Mouse (Mus musculus) hindbrain, embryonic 10.5 days (tissue): Measurements from ENCODE around the gene Zmiz2. TPM values are rescaled to one million over a fixed set of nuclear protein-coding genes. Genes with fewer than 3 reads are reported as not detected.
"Not testable (repeated sequence)": the region's sequence is repeated elsewhere in the genome, so short reads cannot be mapped to it uniquely, and the experiment has no call there.

Source experiments
- DNase-seq: peaks from one replicate; pipeline ENCODE4 v3.0.0-alpha.2; 2017; ENCODE audit warnings: low spot score
- H3K27ac ChIP-seq: fragments of 300-500 bp; sonication (generic); 2 replicates; pipeline ENCODE4 v1.5.1; 2016; ENCODE audit warnings: mild to moderate bottlenecking, moderate library complexity
- H3K27me3 ChIP-seq: fragments of 300-500 bp; sonication (generic); 2 replicates; pipeline ENCODE4 v1.6.1; 2016; ENCODE audit warnings: mild to moderate bottlenecking; ENCODE audit not compliant: poor library complexity, insufficient read depth, severe bottlenecking
- H3K36me3 ChIP-seq: fragments of 300-500 bp; sonication (generic); 2 replicates; pipeline ENCODE4 v1.6.1; 2016; ENCODE audit warnings: mild to moderate bottlenecking, moderate library complexity
- H3K4me1 ChIP-seq: fragments of 300-500 bp; sonication (generic); replicated peaks from 2 replicates; pipeline ENCODE4 v1.6.1; 2016; ENCODE audit warnings: mild to moderate bottlenecking
- H3K4me3 ChIP-seq: fragments of 300-500 bp; sonication (generic); 2 replicates; pipeline ENCODE4 v1.5.1; 2016; ENCODE audit warnings: mild to moderate bottlenecking, moderate library complexity
- H3K9me3 ChIP-seq: fragments of 300-500 bp; sonication (generic); 2 replicates; pipeline ENCODE4 v1.6.1; 2016; ENCODE audit warnings: mild to moderate bottlenecking, moderate library complexity
- whole genome bisulfite sequencing: fragments of 180-500 bp; shearing (Covaris S2); methylation state at CpG from one replicate; pipeline ENCODE4 v1.1.7; 2016; 5-methylcytosine and 5-hydroxymethylcytosine counted together
- polyA plus RNA-seq: library from polyadenylated mRNA; unstranded; fragments of >200 nt; fragmentation: Nextera tagmentation; extraction: Ambion mirVana; gene quantifications from 2 replicates; pipeline ENCODE4 v1.2.1, GENCODE M21; 2016

The Zmiz2 gene
- polyA plus RNA-seq = 15.6 and 19.0 TPM in 2 replicates

DNA sequence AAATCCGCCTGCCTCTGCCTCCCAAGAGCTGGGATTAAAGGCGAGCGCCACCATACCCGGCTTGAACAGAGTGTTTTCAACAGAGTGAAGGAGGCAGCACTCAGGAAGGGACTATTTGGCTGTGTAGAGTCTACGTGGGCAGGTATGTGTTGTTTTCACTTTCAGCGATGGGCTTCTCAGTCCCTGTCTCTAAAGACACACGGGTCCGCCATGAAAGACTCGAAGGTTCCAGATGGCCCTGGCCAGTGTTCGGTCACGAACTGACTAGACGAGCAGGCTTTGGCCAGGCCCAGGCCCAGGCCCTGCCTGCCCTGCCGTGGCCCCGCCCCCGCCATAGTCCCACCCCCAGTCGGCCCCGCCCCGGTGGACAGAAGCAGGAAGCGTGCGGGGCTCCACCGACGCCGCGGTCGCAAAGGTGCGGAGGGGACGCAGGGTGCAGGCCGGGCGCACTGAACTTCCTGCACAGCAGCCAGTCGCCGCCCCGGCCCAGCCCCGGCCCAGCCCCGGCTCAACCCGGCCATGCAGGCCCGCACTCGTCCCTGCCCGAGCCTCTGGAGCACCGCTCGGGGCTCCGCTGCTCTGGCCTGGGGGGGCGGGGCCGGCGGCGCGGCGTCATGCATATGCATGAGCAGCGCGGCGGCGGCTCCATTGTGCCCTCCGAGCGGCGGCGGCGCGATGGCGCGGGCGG, at the start of gene Zmiz2:
TSS of gene Zmiz2 (plus strand) at position 349 of the 688 bp plus-strand sequence.
- Histone ChIP-seq H3K4me1 (peaks cover 34% of the 10 kb centered on the region), H3K36me3 (peaks cover 31% of the 10 kb centered on the region), H3K9me3 (no peaks in the 10 kb centered on the region), H3K4me3 (peak within 1 kb of the TSS; percentile 96), H3K27ac (peak within 1 kb of the TSS; percentile 96), H3K27me3 (no peaks in the 10 kb centered on the region)
- DNase-seq = peak; percentile 96
- 8% methylated on average over 60 of the region's 60 CpGs for WGBS

DNA sequence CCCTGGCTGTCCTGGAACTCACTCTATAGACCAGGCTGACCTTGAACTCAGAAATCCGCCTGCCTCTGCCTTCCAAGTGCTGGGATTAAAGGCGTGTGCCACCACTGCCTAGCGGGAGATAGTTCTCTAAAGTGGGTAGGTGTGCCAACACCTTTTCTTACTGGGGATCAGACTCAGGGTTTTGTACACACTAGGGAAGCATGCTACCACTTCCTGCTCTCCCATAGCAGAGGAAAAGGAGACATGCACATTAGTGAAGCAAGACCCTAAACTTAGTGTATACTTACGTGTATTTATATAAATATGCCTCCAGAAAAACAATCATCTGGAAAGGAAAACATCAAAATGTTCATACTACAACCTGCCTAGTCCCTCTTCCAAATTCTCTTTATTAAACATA, 42.9 kb upstream of the Zmiz2 start:
- WGBS = 98% methylated on average over 4 of the region's 4 CpGs
- peaks cover 100% of the 10 kb centered on the region for H3K36me3 ChIP-seq
- H3K27ac ChIP-seq = no peak overlapping the region

DNA sequence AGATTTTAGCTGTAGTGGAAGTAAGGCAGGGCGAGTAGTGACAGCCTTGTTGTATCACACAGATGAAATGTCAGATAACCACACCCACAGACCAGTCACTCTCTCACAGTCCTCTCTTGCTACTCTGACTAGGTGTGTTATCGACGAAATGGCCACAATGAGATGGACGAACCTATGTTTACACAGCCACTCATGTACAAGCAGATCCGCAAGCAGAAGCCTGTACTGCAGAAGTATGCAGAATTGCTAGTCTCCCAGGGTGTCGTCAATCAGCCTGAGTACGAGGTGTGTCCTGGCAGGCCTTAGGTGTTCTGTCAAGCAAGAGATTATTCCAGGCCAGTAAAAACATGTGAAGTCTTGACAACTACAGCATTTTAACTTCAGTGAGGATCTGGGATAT, 41.9 kb upstream of the Zmiz2 start:
- H3K4me3 ChIP-seq = no peak overlapping the region
- H3K4me1 ChIP-seq = no peaks in the 10 kb centered on the region
- WGBS = 91% methylated on average over 7 of the region's 7 CpGs
- H3K27ac ChIP-seq = no peak overlapping the region
- no peak for DNase-seq
- H3K36me3 ChIP-seq = peaks cover 100% of the 10 kb centered on the region
- H3K9me3 ChIP-seq = no peaks in the 10 kb centered on the region
- H3K27me3 ChIP-seq = no peaks in the 10 kb centered on the region

More for the DNA sequence above, 42.9 kb upstream of the Zmiz2 start:
- H3K27me3 ChIP-seq = no peaks in the 10 kb centered on the region
- no peaks in the 10 kb centered on the region for H3K4me1 ChIP-seq
- DNase-seq = no peak
- no peaks in the 10 kb centered on the region for H3K9me3 ChIP-seq
- H3K4me3 ChIP-seq = no peak overlapping the region

DNA sequence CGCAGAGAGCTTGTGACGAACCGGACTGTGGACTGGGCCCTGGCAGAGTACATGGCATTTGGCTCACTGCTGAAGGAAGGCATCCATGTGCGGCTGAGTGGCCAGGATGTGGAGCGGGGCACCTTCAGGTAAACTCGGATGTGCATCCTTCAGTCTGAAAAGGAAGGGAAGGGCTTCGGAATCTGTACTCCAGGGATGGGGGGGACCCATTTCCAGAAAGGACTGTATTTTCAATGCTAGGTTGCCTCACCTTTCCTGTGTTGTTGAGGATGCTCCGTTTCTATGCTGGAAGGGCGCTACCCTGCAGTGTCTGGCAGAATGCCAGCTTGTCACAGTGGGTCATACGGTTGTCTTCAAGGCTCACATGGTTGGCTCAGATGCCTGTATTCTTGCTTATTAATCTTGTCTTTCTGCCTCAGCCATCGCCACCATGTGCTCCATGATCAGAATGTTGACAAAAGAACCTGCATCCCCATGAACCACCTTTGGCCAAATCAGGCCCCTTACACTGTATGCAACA, 40.1 kb upstream of the Zmiz2 start:
- no peaks in the 10 kb centered on the region for H3K9me3 ChIP-seq
- no peaks in the 10 kb centered on the region for H3K27me3 ChIP-seq
- no peaks in the 10 kb centered on the region for H3K4me1 ChIP-seq
- no peak for DNase-seq
- no peak overlapping the region for H3K27ac ChIP-seq
- no peak overlapping the region for H3K4me3 ChIP-seq
- 97% methylated on average over 11 of the region's 11 CpGs for WGBS
- H3K36me3 ChIP-seq = peaks cover 100% of the 10 kb centered on the region

DNA sequence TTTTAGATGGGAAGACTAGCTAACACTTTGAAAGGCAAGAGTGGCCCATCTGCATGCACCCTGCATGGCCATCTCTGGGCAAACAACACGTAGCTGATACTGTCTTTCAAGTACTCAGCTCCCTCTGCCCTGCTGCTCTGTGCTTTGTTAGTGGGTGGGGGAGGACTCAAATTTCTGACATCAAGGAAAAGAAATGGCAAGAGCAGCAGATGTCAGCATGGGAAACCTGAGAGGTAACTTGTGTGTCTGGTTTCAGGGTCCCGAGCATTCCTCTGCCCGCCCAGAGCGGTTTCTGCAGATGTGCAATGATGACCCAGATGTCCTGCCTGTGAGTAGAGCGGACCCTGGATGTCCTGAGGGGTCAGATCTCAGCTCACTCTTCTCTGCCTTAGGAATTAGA, 39.3 kb upstream of the Zmiz2 start:
- 77% methylated on average over 5 of the region's 5 CpGs for WGBS
- no peak overlapping the region for H3K4me3 ChIP-seq
- no peaks in the 10 kb centered on the region for H3K27me3 ChIP-seq
- H3K9me3 ChIP-seq = no peaks in the 10 kb centered on the region
- no peak for DNase-seq
- H3K27ac ChIP-seq = no peak overlapping the region
- H3K4me1 ChIP-seq = no peaks in the 10 kb centered on the region
- H3K36me3 ChIP-seq = peaks cover 100% of the 10 kb centered on the region

DNA sequence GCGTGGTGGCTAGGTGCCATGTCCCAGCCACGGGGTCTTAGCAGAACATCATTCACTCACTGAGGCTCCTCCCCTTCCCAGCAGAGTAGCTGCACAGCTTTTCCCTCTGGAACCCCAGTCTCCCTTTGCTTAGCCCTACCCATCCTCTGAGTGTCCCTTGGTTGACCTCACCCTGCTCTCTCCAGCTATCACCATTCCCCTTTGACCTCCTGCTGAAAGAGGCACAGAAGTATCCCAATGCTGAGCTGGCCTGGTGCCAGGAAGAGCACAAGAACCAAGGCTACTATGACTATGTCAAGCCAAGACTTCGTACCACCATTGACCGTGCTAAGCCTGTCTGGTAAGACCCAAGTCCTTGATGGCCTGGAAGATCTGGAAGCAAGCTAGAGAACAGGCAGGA, 33.8 kb upstream of the Zmiz2 start:
- no peak overlapping the region for H3K27ac ChIP-seq
- H3K9me3 ChIP-seq = no peaks in the 10 kb centered on the region
- no peaks in the 10 kb centered on the region for H3K27me3 ChIP-seq
- no peaks in the 10 kb centered on the region for H3K4me1 ChIP-seq
- H3K4me3 ChIP-seq = no peak overlapping the region
- 94% methylated on average over 4 of the region's 4 CpGs for WGBS
- DNase-seq = no peak
- H3K36me3 ChIP-seq = peaks cover 77% of the 10 kb centered on the region

DNA sequence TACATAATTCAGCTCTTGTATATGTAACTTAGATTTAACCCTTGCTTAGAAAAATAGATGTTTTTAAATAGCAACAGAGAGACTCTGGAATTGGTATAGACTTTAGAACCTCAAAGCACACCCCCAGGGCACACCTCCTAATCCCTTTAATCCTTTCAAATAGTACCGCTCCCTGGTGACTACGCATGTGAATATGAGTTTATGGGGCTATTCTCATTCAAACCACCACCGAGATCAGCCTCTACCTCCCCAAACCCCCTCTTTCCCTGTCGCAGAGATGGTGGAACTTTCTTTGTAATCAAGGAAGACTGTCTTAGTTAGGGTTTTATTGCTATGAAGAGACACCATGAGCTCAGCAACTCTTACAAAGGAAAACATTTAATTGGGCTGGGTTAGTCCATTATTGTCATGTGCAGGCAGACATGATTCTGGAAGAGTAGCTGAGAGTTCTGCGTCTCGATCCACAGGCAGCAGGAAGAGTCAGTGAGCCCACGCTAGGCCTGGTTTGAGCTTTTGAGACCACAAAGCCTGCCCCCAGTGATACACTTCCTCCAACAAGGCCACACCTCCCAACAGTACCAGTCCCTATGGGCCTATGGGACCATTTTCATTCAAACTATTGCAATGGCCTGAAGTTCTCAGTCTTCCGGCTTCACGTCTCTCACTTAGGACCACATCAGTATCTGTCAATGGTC, 24.1 kb upstream of the Zmiz2 start:
- no peaks in the 10 kb centered on the region for H3K27me3 ChIP-seq
- no peak for DNase-seq
- H3K4me1 ChIP-seq = 0 out of 2 replicates have a peak, but pooled peaks cover 8% of the 10 kb centered on the region
- WGBS = 89% methylated on average over 9 of the region's 9 CpGs
- H3K27ac ChIP-seq = no peak overlapping the region
- no peaks in the 10 kb centered on the region for H3K9me3 ChIP-seq
- no peaks in the 10 kb centered on the region for H3K36me3 ChIP-seq
- no peak overlapping the region for H3K4me3 ChIP-seq

DNA sequence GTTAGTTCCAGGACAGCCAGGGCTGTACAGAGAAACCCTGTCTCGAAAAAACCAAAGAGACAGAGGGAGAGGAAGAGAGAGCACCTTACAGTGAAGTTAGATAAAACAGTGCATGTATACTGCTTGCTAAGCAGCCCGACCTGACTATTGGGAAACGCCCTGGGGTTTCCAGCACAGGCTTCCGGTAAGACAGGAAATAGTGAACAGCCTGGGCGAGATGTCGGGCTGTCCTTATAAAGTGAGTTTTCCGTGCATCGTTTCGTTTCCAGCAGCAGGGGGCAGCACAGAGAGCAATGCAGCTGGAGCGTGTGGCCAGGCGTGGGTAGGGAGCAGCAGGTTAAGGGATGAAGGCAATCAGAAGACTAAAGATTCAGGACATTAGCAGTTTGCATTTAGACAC, 23.0 kb upstream of the Zmiz2 start:
- Histone ChIP-seq H3K27me3 (no peaks in the 10 kb centered on the region), H3K36me3 (no peaks in the 10 kb centered on the region), H3K9me3 (no peaks in the 10 kb centered on the region), H3K27ac (no peak overlapping the region), H3K4me1 (0 out of 2 replicates have a peak, but pooled peaks cover 8% of the 10 kb centered on the region), H3K4me3 (no peak overlapping the region)
- WGBS = 27% methylated on average over 11 of the region's 11 CpGs
- peak; percentile 73 for DNase-seq

DNA sequence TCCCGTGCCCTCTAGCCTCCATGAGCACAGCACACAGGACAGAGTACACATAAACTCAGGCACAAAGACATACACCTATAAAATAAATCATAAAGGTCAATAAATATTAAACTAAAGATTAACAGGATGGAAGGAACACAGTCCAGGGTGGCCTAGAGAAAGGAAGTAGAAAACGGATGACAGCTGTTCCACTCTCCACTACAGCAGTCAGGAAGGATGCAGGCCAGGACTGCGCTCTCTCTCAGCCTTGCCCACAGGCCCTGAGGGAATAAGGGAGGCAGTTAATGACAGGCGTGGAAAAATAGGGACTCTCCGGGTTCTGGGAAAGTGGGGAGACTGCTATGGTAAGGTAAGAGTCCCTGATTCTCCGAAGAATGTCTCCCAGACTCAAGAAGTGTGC, 22.4 kb upstream of the Zmiz2 start:
- DNase-seq = no peak
- no peak overlapping the region for H3K4me3 ChIP-seq
- H3K36me3 ChIP-seq = no peaks in the 10 kb centered on the region
- H3K27ac ChIP-seq = no peak overlapping the region
- WGBS = 80% methylated on average over 6 of the region's 6 CpGs
- no peaks in the 10 kb centered on the region for H3K27me3 ChIP-seq
- H3K9me3 ChIP-seq = no peaks in the 10 kb centered on the region
- H3K4me1 ChIP-seq = 0 out of 2 replicates have a peak, but pooled peaks cover 8% of the 10 kb centered on the region

DNA sequence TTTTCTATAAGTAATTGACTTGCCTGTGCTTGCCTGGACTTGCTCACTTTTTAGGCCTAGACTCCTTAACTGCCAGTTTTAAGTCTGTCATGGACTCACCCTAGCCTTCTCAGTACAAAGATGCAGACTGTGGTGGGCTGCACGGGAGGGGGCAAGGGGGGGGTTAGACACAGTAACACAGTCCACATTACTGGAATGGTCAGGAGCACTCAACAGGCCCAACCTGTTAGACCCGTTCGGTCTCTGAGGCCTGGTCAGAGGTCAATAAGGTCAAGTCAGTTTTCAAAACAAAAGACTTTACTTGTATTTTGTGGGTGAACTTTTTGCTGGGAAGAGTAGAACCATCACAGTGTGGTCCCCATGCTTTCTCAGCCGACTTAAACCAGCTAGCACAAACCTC, 21.7 kb upstream of the Zmiz2 start:
- Histone ChIP-seq H3K4me3 (no peak overlapping the region), H3K36me3 (no peaks in the 10 kb centered on the region), H3K27ac (no peak overlapping the region), H3K9me3 (no peaks in the 10 kb centered on the region), H3K4me1 (0 out of 2 replicates have a peak, but pooled peaks cover 8% of the 10 kb centered on the region), H3K27me3 (no peaks in the 10 kb centered on the region)
- 61% methylated on average over 4 of the region's 4 CpGs for WGBS
- DNase-seq = peak; percentile 15

DNA sequence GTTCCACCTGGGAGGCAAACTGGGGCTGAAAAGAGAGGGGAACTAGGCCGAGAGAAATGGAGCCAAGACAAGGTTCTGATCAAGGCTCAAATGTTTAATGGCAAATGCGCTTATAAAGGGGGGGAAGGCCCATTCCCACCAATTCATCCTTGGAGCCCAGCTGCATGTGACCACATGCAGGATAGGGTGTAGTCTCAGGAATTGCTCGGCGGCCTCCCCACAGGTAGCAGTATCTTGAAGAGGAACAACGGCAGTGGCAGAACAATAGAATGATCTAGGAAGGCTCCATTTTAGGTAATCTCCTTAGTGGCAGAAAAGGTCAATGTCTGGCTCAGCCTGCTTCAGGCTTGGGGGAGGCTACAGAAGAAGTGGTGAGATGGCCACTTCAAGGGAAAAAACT, 20.9 kb upstream of the Zmiz2 start:
- H3K4me3 ChIP-seq, H3K27ac ChIP-seq, H3K4me1 ChIP-seq, H3K36me3 ChIP-seq, DNase-seq, H3K27me3 ChIP-seq, H3K9me3 ChIP-seq: not testable (repeated sequence)
- 78% methylated on average over 5 of the region's 5 CpGs for WGBS

DNA sequence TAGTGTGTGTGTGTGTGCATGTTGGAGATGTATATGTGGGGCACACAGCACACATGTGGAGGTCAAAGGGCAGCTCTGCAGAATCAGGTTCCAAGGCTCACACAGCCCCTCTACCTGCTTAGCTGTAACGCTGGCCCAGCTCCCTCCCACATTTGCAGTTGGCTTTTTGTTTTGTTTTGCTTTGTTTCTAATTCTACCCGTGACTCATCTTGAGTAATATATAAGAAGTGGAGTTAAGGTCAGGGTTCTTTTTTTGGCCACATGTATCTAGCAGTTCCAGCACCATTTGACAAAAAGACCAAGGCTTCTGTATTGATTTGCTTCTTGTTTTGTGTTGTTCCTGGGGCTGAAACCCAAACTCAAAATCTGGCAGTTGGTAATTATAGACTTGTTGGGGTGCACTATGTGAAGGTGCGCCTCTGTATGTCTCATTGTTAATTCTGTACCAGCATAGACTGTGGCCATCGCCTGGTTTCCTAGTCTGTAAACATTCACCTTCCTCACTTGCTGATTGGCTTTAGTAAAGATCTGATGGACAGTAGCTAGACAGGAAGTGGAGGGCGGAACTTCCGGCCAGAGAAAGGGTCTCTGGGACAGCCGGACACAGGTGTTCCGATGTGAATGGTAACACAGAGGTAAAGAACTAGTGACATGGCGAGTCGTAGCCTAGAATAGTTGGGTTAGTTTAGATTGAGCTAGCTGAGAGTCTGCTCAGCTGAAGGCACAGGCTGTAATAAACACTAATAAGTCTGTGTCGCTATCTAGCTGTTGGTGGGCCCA, 17.3 kb upstream of the Zmiz2 start:
- Histone ChIP-seq H3K9me3 (no peaks in the 10 kb centered on the region), H3K27me3 (no peaks in the 10 kb centered on the region), H3K4me1 (0 out of 2 replicates have a peak, but pooled peaks cover 7% of the 10 kb centered on the region), H3K27ac (no peak overlapping the region), H3K4me3 (no peak overlapping the region), H3K36me3 (no peaks in the 10 kb centered on the region)
- WGBS = 90% methylated on average over 11 of the region's 11 CpGs
- DNase-seq = no peak
